Mouse (Mus musculus) testis, postnatal 10 days (tissue): ENCODE results near the gene Gucd1.
"Not testable (repeated sequence)": the region's sequence is repeated elsewhere in the genome, so short reads cannot be mapped to it uniquely, and the experiment has no call there.

Source experiments
- DNase-seq: peaks from one replicate; pipeline ENCODE4 v3.0.0; 2021; ENCODE audit warnings: low spot score

Gene Gucd1

GRCm38 (mm10) chr10:75430147-75430537, 87.6 kb downstream of the Gucd1 start:
- DNase-seq, result no peak

GRCm38 (mm10) chr10:75429522-75430146, 88.1 kb downstream of the Gucd1 start:
- DNase-seq, result no peak

DNA sequence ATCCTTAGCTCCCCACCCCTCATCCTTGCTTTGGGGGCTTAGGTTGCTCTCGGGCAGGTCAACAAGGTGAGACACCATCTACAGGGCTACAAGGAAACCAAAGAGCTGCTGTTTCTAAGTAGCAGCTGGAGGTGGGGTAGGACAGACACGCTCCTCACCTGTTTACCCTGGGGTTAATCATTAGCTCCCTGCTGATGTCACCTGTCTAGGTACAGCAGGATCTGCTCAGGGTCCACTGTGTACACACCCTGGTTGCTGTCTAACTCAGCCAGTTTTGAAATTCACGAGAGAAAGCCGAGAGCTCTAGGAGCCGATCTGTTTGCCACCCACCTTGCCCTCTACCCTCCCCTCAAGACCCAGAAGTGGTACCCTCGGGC, 88.8 kb downstream of the Gucd1 start:
- DNase-seq, result no peak

- no peak for DNase-seq
These were observed 89.4 kb downstream of the Gucd1 start for GRCm38 (mm10) chr10:75428049-75429003.

GRCm38 (mm10) chr10:75424498-75424901, 93.3 kb downstream of the Gucd1 start:
- no peak for DNase-seq

GRCm38 (mm10) chr10:75418747-75419146, 99.0 kb downstream of the Gucd1 start:
- DNase-seq, result no peak

GRCm38 (mm10) chr10:75417363-75418042, 100.3 kb downstream of the Gucd1 start:
- DNase-seq, result no peak

GRCm38 (mm10) chr10:75414925-75415324, 102.8 kb downstream of the Gucd1 start:
- no peak for DNase-seq

DNA sequence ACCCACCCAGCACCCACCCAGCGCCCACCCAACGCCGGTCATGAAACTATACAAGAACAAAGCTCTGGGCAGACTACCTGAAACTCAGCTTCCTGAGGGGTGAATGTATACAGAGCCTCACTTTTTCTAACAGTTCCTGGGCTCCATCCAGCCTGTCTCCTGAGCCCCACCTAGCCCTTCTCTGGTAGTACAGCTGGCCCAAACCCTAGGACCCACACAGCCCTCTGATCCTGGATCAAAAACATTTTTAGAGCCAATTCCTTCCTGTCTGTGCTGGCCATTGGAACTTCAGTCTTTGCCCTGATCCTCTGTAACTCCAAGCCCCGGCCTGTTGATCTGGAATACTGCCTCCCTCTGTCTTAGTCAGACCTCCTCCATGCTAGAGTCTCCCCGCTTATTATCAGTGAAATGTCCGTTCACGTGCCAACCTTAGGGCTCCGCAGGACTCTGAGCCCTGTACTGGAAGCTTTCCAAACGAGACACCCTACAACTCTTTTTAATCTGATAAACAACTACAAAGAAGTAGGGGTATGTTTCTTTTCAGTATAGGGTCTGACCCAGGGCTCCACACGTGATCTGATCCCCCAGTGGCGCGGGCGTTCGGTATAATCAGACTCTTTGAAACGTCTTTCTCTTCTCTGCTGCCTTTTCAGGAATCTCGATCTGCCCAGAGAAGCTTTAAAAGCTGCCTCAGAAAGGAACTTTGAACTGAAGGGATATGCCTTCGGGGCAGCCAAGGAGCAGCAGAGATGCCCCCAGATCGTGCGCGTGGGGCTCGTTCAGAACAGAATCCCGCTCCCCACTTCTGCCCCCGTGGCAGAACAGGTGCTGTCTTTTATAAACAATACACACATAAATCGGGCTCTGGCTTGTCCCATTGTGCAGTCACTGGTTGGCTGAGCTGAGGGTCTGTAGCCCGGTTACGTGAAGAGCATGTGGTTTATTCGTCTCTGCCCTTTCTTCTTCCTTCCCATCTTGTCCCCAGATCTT, 105.4 kb downstream of the Gucd1 start:
- DNase-seq, result no peak

- DNase-seq, result not testable (repeated sequence)
These were observed 106.2 kb downstream of the Gucd1 start for GRCm38 (mm10) chr10:75411343-75412113.

DNA sequence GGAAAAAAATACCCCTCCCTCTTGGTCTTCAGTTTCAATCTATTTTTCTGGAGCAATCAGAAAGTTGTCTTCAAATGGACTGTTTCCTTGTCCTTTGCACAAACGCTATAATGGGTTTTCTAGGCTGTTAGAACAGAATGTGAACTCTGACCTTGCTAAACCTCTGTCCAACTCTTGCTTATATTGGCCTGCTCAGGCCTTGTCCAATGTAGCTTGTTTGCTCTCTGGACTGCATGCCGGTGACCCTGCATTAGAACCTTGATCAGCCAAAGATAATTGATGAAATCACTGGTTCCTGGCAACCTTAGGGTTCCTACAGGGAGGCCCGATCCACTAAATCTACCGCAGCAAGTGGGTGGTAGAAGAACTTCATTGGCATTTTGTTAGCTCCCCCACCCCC, 110.0 kb downstream of the Gucd1 start:
- no peak for DNase-seq

GRCm38 (mm10) chr10:75406755-75407154, 111.0 kb downstream of the Gucd1 start:
- DNase-seq, result peak; percentile 67

- no peak for DNase-seq
These were observed 111.9 kb downstream of the Gucd1 start for GRCm38 (mm10) chr10:75405916-75406315.

GRCm38 (mm10) chr10:75400958-75401357, 116.8 kb downstream of the Gucd1 start, which contains the start of gene Upb1:
Upb1 (plus strand) TSS chr10:75401115.
- no peak for DNase-seq

DNA sequence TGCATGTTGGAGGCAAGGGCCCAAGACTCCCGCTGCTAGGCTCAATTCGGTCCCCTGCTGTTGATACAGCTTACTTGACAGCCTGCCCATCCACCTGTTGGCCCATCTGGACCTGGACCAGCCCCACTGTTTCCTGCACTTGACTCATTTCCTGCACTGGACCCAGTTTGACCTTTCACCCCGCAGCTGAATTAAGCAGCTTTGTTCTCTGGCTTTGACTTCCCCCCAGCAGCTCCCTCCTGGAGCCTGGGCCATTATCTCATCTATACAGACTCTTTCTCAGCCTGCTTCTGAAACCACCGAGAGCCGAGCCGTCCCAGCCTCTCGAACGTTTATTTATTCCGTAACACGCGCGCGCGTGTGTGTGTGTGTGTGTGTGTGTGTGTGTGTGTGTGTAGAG, 120.8 kb downstream of the Gucd1 start:
- DNase-seq, result no peak

- DNase-seq, result no peak
These were observed 123.0 kb downstream of the Gucd1 start for GRCm38 (mm10) chr10:75394796-75395195.

DNA sequence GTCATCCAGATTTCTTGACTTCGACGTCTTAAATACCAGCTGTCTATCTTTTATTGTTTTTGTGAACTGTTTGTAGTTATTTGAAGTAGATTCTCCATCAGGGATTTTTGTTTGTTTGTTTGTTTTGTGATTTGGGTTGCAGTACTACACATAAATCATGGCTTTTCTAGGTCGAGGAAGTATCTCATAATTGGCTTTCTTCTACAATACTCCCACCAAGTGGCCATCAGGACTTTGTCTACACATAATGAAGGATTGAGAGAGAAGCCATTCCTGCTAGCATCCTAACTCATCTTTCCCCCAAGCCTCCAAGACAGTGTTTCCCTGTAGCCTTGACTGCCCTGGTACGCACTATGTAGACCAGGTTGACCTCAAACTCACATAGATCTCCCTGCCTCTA, 126.9 kb downstream of the Gucd1 start:
- DNase-seq, result no peak

GRCm38 (mm10) chr10:75390156-75390555, 127.6 kb downstream of the Gucd1 start:
- no peak for DNase-seq

DNA sequence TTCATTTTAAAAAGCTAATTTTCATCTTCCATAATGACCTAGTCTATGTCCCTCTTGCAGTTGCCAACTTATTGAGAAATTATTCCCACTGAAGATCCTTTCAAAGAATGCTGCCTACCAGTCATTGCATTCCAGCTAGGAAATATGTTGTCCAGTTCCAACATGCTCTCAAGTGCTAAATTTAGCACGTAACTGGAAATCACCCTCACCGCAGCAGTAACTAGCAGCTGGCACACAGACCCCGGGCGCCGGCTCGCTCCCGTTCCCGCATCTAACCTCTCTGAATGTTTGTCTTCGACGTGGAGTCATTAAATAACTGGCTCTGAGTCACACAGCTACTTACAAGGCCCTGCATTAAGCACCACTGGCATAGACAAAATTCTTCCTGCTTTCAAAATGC, 139.1 kb downstream of the Gucd1 start:
- DNase-seq, result no peak

- not testable (repeated sequence) for DNase-seq
These were observed 144.0 kb downstream of the Gucd1 start for GRCm38 (mm10) chr10:75373655-75374351.
